Mouse (Mus musculus) neural tube, embryonic 13.5 days (tissue): ENCODE data around the gene Pold2. TPM values are rescaled to one million over a fixed set of nuclear protein-coding genes. Genes with fewer than 3 reads are reported as not detected.
A peak's percentile ranks its signal among the peaks of the same experiment; 100 is the strongest.
"Not testable (repeated sequence)": the region's sequence is repeated elsewhere in the genome, so short reads cannot be mapped to it uniquely, and the experiment has no call there.

ENCODE experiments used
- ATAC-seq: fragments of 200-750 bp; cut with Nextera tagmentation; 2 replicates; pipeline ENCODE4 v1.8.0; 2017; ENCODE audit warnings: low read depth, mild to moderate bottlenecking, moderate TSS enrichment, moderate library complexity
- H3K27ac ChIP-seq: fragments of 300-500 bp; sonication (generic); replicated peaks from 2 replicates; pipeline ENCODE4 v1.5.1; 2015; ENCODE audit warnings: moderate library complexity, mild to moderate bottlenecking, inconsistent platforms
- H3K27me3 ChIP-seq: fragments of 300-500 bp; sonication (generic); 2 replicates; pipeline ENCODE4 v1.6.1; 2015; ENCODE audit warnings: mild to moderate bottlenecking, inconsistent platforms
- H3K36me3 ChIP-seq: fragments of 300-500 bp; sonication (generic); 2 replicates; pipeline ENCODE4 v1.6.1; 2015; ENCODE audit warnings: mild to moderate bottlenecking, inconsistent platforms
- H3K4me1 ChIP-seq: fragments of 300-500 bp; sonication (generic); replicated peaks from 2 replicates; pipeline ENCODE4 v1.6.1; 2015; ENCODE audit warnings: inconsistent platforms
- H3K4me2 ChIP-seq: fragments of 300-500 bp; sonication (generic); 2 replicates; pipeline ENCODE4 v1.6.1; 2015; ENCODE audit warnings: inconsistent platforms, mild to moderate bottlenecking, moderate library complexity
- H3K4me3 ChIP-seq: fragments of 300-500 bp; sonication (generic); 2 replicates; pipeline ENCODE4 v1.5.1; 2015; ENCODE audit warnings: mild to moderate bottlenecking, inconsistent platforms
- H3K9ac ChIP-seq: fragments of 300-500 bp; sonication (generic); 2 replicates; pipeline ENCODE4 v1.6.1; 2015; ENCODE audit warnings: moderate library complexity, mild to moderate bottlenecking, inconsistent platforms
- H3K9me3 ChIP-seq: fragments of 300-500 bp; sonication (generic); 2 replicates; pipeline ENCODE4 v1.6.1; 2016; ENCODE audit warnings: inconsistent platforms
- WGBS: fragments of 180-500 bp; shearing (Covaris S2); methylation state at CpG from one replicate; pipeline ENCODE4 v1.1.7; 2015; 5-methylcytosine and 5-hydroxymethylcytosine counted together
- polyA plus RNA-seq: library from polyadenylated mRNA; unstranded; fragments of >200 nt; fragmentation: Nextera tagmentation; extraction: Ambion mirVana; gene quantifications from 2 replicates; pipeline ENCODE4 v1.2.1, GENCODE M21; 2015

Pold2 gene
- polyA plus RNA-seq, 1 experiment from 2014 or later, result 59.0 TPM

- H3K4me1 ChIP-seq, result peaks cover 44% of the 10 kb centered on the region
These were observed 19.1 kb upstream of the Pold2 start for GRCm38 (mm10) chr11:5897230-5897629.

GRCm38 (mm10) chr11:5893807-5894206 lies 15.7 kb upstream of the Pold2 start:
- no peak overlapping the region for H3K4me3 ChIP-seq
- WGBS, result 60% methylated on average over 6 of the region's 6 CpGs

More at GRCm38 (mm10) chr11:5897230-5897629, 19.1 kb upstream of the Pold2 start:
- ATAC-seq, result no peak
- Histone ChIP-seq H3K27me3 (peaks cover 22% of the 10 kb centered on the region), H3K4me3 (no peak overlapping the region), H3K9ac (no peak overlapping the region; the same call in 1 of the 2 replicates), H3K9me3 (no peaks in the 10 kb centered on the region), H3K4me2 (0 out of 2 replicates have a peak overlapping the region, but pooled peaks have one; percentile 18), H3K36me3 (no peaks in the 10 kb centered on the region), H3K27ac (no peak overlapping the region)
- WGBS, result 24% methylated on average over 16 of the region's 16 CpGs

GRCm38 (mm10) chr11:5892810-5893368 lies 14.8 kb upstream of the Pold2 start:
- ATAC-seq, result no peak
- Histone ChIP-seq H3K27ac (no peak overlapping the region), H3K9me3 (no peaks in the 10 kb centered on the region), H3K4me2 (no peak overlapping the region), H3K4me1 (peaks cover 54% of the 10 kb centered on the region), H3K27me3 (peaks cover 7% of the 10 kb centered on the region; the same call in 1 of the 2 replicates), H3K4me3 (no peak overlapping the region), H3K36me3 (no peaks in the 10 kb centered on the region), H3K9ac (no peak overlapping the region)
- 37% methylated on average over 4 of the region's 4 CpGs for WGBS

More at GRCm38 (mm10) chr11:5893807-5894206, 15.7 kb upstream of the Pold2 start:
- Histone ChIP-seq H3K36me3 (no peaks in the 10 kb centered on the region), H3K27me3 (peaks cover 16% of the 10 kb centered on the region), H3K4me1 (peaks cover 53% of the 10 kb centered on the region), H3K27ac (no peak overlapping the region), H3K4me2 (no peak overlapping the region), H3K9me3 (no peaks in the 10 kb centered on the region), H3K9ac (no peak overlapping the region)
- ATAC-seq, result no peak

GRCm38 (mm10) chr11:5892151-5892591 lies 14.1 kb upstream of the Pold2 start:
- ATAC-seq, result no peak; the same call in 1 of the 2 replicates
- peaks cover 54% of the 10 kb centered on the region for H3K4me1 ChIP-seq
- H3K9me3 ChIP-seq, result no peaks in the 10 kb centered on the region
- H3K36me3 ChIP-seq, result no peaks in the 10 kb centered on the region
- H3K9ac ChIP-seq, result no peak overlapping the region
- 0 out of 2 replicates have a peak, but pooled peaks cover under 1% of the 10 kb centered on the region for H3K27me3 ChIP-seq
- peak overlapping the region; percentile 52 for H3K27ac ChIP-seq
- no peak overlapping the region for H3K4me2 ChIP-seq
- WGBS, result 48% methylated on average over 8 of the region's 8 CpGs
- no peak overlapping the region for H3K4me3 ChIP-seq

- H3K27me3 ChIP-seq, H3K4me3 ChIP-seq, ATAC-seq, H3K4me2 ChIP-seq, H3K9me3 ChIP-seq, H3K9ac ChIP-seq, H3K36me3 ChIP-seq: not testable (repeated sequence)
- WGBS, result 60% methylated on average over 5 of the region's 5 CpGs
- Histone ChIP-seq H3K27ac (peak overlapping the region; percentile 42; the same call in 1 of the 2 replicates), H3K4me1 (peaks cover 54% of the 10 kb centered on the region)
These were observed 10.5 kb upstream of the Pold2 start for GRCm38 (mm10) chr11:5888563-5888962.

GRCm38 (mm10) chr11:5887250-5887649 lies 9.2 kb upstream of the Pold2 start:
- Histone ChIP-seq H3K9ac (peak overlapping the region; percentile 47; the same call in 1 of the 2 replicates), H3K9me3 (no peaks in the 10 kb centered on the region), H3K27me3 (no peaks in the 10 kb centered on the region), H3K4me2 (no peak overlapping the region), H3K4me3 (no peak overlapping the region), H3K4me1 (peaks cover 44% of the 10 kb centered on the region), H3K36me3 (no peaks in the 10 kb centered on the region), H3K27ac (no peak overlapping the region)
- WGBS, result 21% methylated on average over 5 of the region's 5 CpGs
- no peak for ATAC-seq

GRCm38 (mm10) chr11:5886187-5886586 lies 8.1 kb upstream of the Pold2 start:
- no peak overlapping the region for H3K27ac ChIP-seq
- H3K4me2 ChIP-seq, result no peak overlapping the region
- H3K27me3 ChIP-seq, result no peaks in the 10 kb centered on the region
- H3K9me3 ChIP-seq, result no peaks in the 10 kb centered on the region
- H3K9ac ChIP-seq, result no peak overlapping the region
- 17% methylated on average over 9 of the region's 9 CpGs for WGBS
- H3K4me1 ChIP-seq, result peaks cover 34% of the 10 kb centered on the region
- ATAC-seq, result peak; percentile 24; the same call in 1 of the 2 replicates
- no peaks in the 10 kb centered on the region for H3K36me3 ChIP-seq
- H3K4me3 ChIP-seq, result no peak overlapping the region

- Histone ChIP-seq H3K27me3 (no peaks in the 10 kb centered on the region), H3K4me1 (peaks cover 21% of the 10 kb centered on the region), H3K9me3 (no peaks in the 10 kb centered on the region), H3K36me3 (no peaks in the 10 kb centered on the region), H3K27ac (no peak overlapping the region), H3K4me3 (no peak overlapping the region), H3K4me2 (no peak overlapping the region), H3K9ac (no peak overlapping the region)
- no peak for ATAC-seq
- WGBS, result 84% methylated on average over 8 of the region's 8 CpGs
These were observed 4.4 kb upstream of the Pold2 start for GRCm38 (mm10) chr11:5882518-5882917.

- Histone ChIP-seq H3K4me1 (peaks cover 30% of the 10 kb centered on the region), H3K4me2 (no peak overlapping the region), H3K27me3 (no peaks in the 10 kb centered on the region), H3K36me3 (peaks cover 15% of the 10 kb centered on the region; the same call in 1 of the 2 replicates), H3K9me3 (no peaks in the 10 kb centered on the region), H3K4me3 (no peak overlapping the region), H3K9ac (no peak overlapping the region), H3K27ac (no peak overlapping the region)
- 52% methylated on average over 5 of the region's 5 CpGs for WGBS
- ATAC-seq, result no peak
These were observed 1.8 kb upstream of the Pold2 start for GRCm38 (mm10) chr11:5879905-5880304.

- Histone ChIP-seq H3K4me2 (peak overlapping the region; percentile 68), H3K36me3 (peaks cover 27% of the 10 kb centered on the region), H3K9ac (peak overlapping the region; percentile 74), H3K4me3 (peak overlapping the region; percentile 72), H3K27ac (peak overlapping the region; percentile 91), H3K4me1 (peaks cover 30% of the 10 kb centered on the region), H3K9me3 (no peaks in the 10 kb centered on the region), H3K27me3 (no peaks in the 10 kb centered on the region)
- 41% methylated on average over 8 of the region's 8 CpGs for WGBS
- ATAC-seq, result no peak
These were observed 569 bp upstream of the Pold2 start for GRCm38 (mm10) chr11:5878661-5879060.

GRCm38 (mm10) chr11:5877421-5877820 lies 671 bp downstream of the Pold2 start:
- H3K27ac ChIP-seq, result no peak overlapping the region
- peak overlapping the region; percentile 72 for H3K4me3 ChIP-seq
- H3K4me1 ChIP-seq, result peaks cover 30% of the 10 kb centered on the region
- peaks cover 40% of the 10 kb centered on the region for H3K36me3 ChIP-seq
- no peak for ATAC-seq
- H3K4me2 ChIP-seq, result peak overlapping the region; percentile 68
- no peaks in the 10 kb centered on the region for H3K9me3 ChIP-seq
- peak overlapping the region; percentile 72 for H3K9ac ChIP-seq
- no peaks in the 10 kb centered on the region for H3K27me3 ChIP-seq
- 9% methylated on average over 5 of the region's 5 CpGs for WGBS

- Histone ChIP-seq H3K4me3 (no peak overlapping the region), H3K27ac (no peak overlapping the region), H3K36me3 (peaks cover 71% of the 10 kb centered on the region), H3K9ac (no peak overlapping the region), H3K9me3 (no peaks in the 10 kb centered on the region), H3K27me3 (no peaks in the 10 kb centered on the region), H3K4me1 (peaks cover 21% of the 10 kb centered on the region), H3K4me2 (no peak overlapping the region)
- no peak for ATAC-seq
- WGBS, result 99% methylated on average over 9 of the region's 9 CpGs
These were observed 4.9 kb downstream of the Pold2 start for GRCm38 (mm10) chr11:5873192-5873591.

GRCm38 (mm10) chr11:5872707-5873106 lies 5.4 kb downstream of the Pold2 start:
- Histone ChIP-seq H3K27ac (no peak overlapping the region), H3K36me3 (peaks cover 71% of the 10 kb centered on the region), H3K9me3 (no peaks in the 10 kb centered on the region), H3K4me2 (no peak overlapping the region), H3K27me3 (no peaks in the 10 kb centered on the region), H3K9ac (no peak overlapping the region), H3K4me1 (peaks cover 21% of the 10 kb centered on the region), H3K4me3 (no peak overlapping the region)
- ATAC-seq, result no peak
- 96% methylated on average over 11 of the region's 11 CpGs for WGBS
